Mouse (Mus musculus): ENCODE data around the gene Muc3a.

- no peak for TF ChIP-seq CTCF (IDR thresholded peaks at IDR 0.05; ENCODE audit: low read depth, low read length)
- no peak for TF ChIP-seq TAL1 (conservative IDR thresholded peaks at IDR 0.05; ENCODE audit: low read depth, low read length)
Observed at GRCm38 (mm10) chr5:137179646-137180374, 32.4 kb downstream of the Muc3a start.

Measured in G1E (cell line).